Mouse (Mus musculus): ENCODE measurements at regions not wholly inside any gene's neighbourhood (a gene's known extent, or its start where the extent isn't known, plus 50 kb on each side); places are given as distances from the start of the nearest gene placed in this dataset.

DNA sequence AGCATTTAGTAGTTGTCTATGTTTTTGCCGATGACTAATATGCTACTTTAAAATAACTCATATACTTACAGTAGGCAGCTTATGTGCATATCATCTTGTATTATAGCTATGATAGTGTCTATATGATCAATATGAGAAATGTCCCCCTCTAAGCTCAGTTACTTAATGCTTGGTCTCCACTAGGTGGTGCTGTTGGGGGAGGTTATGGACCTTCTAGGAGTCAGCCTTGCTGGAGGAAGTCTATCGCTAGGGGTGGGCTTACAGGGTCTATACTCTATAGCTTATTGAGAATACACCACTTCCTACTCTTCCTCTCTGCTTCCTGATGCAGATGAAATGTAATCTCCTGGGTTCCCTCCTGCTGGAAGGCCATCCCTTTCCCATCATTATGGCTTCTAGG, 136.7 kb upstream of the Supt20 start:
- no peaks in the 10 kb centered on the region for H3K27me3 ChIP-seq (replicated peaks; ENCODE audit: control insufficient read depth, insufficient read depth, low read length)
- WGBS, result 91% methylated on average over 2 of the region's 2 CpGs
- DNase-seq (ENCODE audit: low spot score), result no peak
- H3K4me3 ChIP-seq (ENCODE audit: low read depth, low read length), result no peak overlapping the region
- no peak overlapping the region for H3K27ac ChIP-seq (ENCODE audit: low read depth)
- ATAC-seq (replicated peaks; ENCODE audit: low FRiP score, low TSS enrichment, low read depth), result no peak
- H3K4me2 ChIP-seq (ENCODE audit: low read length), result no peak overlapping the region
- H3K9me3 ChIP-seq (ENCODE audit: control insufficient read depth, low read length), result 0 out of 2 replicates have a peak, but pooled peaks cover 5% of the 10 kb centered on the region
- no peak overlapping the region for H3K9ac ChIP-seq (ENCODE audit: low read length)
- no peaks in the 10 kb centered on the region for H3K4me1 ChIP-seq (replicated peaks; ENCODE audit: control insufficient read depth, insufficient read depth, low read length)
- no peaks in the 10 kb centered on the region for H3K36me3 ChIP-seq (ENCODE audit: control insufficient read depth, insufficient read depth, low read length)

DNA sequence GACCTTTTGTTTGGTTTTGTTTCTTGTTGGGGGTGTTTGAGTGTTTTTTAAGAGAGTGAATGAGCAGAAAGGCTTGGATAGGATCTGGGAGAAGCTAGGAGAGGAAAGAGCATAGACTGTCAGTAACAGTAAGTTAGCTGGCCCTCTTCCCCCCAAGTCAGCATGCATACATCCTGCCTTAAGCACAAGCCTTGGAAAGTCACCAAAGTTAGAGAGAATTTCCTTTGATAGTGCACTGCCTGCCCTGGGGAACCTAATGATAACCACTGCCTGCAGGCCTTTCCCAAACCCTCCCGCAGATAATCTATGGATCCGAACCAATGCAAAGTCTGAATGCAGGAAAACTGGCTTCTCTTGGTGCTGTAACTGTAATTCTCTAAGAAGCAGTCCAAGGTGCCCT, 133.6 kb upstream of the Supt20 start:
- Histone ChIP-seq H3K9ac (ENCODE audit: low read length) (no peak overlapping the region), H3K27ac (ENCODE audit: low read depth) (no peak overlapping the region), H3K4me2 (ENCODE audit: low read length) (no peak overlapping the region), H3K27me3 (replicated peaks; ENCODE audit: control insufficient read depth, insufficient read depth, low read length) (no peaks in the 10 kb centered on the region), H3K9me3 (ENCODE audit: control insufficient read depth, low read length) (0 out of 2 replicates have a peak, but pooled peaks cover 2% of the 10 kb centered on the region), H3K36me3 (ENCODE audit: control insufficient read depth, insufficient read depth, low read length) (no peaks in the 10 kb centered on the region), H3K4me3 (ENCODE audit: low read depth, low read length) (no peak overlapping the region), H3K4me1 (replicated peaks; ENCODE audit: control insufficient read depth, insufficient read depth, low read length) (no peaks in the 10 kb centered on the region)
- DNase-seq (ENCODE audit: low spot score) (no peak), ATAC-seq (replicated peaks; ENCODE audit: low FRiP score, low TSS enrichment, low read depth) (no peak)
- 83% methylated on average over 2 of the region's 2 CpGs for WGBS

DNA sequence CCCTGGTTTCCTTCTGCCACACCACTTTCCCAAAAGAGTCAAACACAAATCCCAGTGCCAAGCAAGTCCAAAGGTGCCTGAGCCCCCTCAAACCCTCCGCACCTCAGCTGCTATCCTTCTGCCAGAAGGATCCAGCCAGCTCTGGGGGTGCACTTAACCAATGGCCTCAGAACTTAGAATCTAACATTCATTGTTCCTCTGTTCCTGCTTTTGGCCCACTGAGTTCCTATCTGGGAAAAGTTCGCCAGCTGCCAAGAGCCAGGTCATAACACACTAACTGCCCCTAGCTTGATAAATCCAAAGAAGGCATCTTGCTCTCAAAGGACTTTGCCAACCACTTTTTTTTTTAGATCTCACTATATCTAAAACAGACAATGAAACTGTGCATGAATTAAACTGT, 133.1 kb upstream of the Supt20 start:
- no peak for ATAC-seq (replicated peaks; ENCODE audit: low FRiP score, low TSS enrichment, low read depth)
- 92% methylated on average over 2 of the region's 2 CpGs for WGBS
- no peak overlapping the region for H3K9ac ChIP-seq (ENCODE audit: low read length)

GRCm38 (mm10) chr3:54560056-54560922, 132.3 kb upstream of the Supt20 start:
- 36% methylated on average over 5 of the region's 5 CpGs for WGBS
- H3K4me1 ChIP-seq (replicated peaks; ENCODE audit: control insufficient read depth, insufficient read depth, low read length), result no peaks in the 10 kb centered on the region
- no peaks in the 10 kb centered on the region for H3K9me3 ChIP-seq (ENCODE audit: control insufficient read depth, low read length)
- H3K27ac ChIP-seq (ENCODE audit: low read depth), result no peak overlapping the region
- H3K36me3 ChIP-seq (ENCODE audit: control insufficient read depth, insufficient read depth, low read length), result no peaks in the 10 kb centered on the region
- no peaks in the 10 kb centered on the region for H3K27me3 ChIP-seq (replicated peaks; ENCODE audit: control insufficient read depth, insufficient read depth, low read length)
- no peak overlapping the region for H3K4me2 ChIP-seq (ENCODE audit: low read length)
- no peak overlapping the region for H3K4me3 ChIP-seq (ENCODE audit: low read depth, low read length)
- ATAC-seq (replicated peaks; ENCODE audit: low FRiP score, low TSS enrichment, low read depth) (no peak), DNase-seq (ENCODE audit: low spot score) (no peak)
- H3K9ac ChIP-seq (ENCODE audit: low read length), result no peak overlapping the region

More for the DNA sequence above, 133.1 kb upstream of the Supt20 start:
- H3K27ac ChIP-seq (ENCODE audit: low read depth), result no peak overlapping the region
- DNase-seq (ENCODE audit: low spot score), result no peak
- H3K4me1 ChIP-seq (replicated peaks; ENCODE audit: control insufficient read depth, insufficient read depth, low read length), result no peaks in the 10 kb centered on the region
- no peaks in the 10 kb centered on the region for H3K27me3 ChIP-seq (replicated peaks; ENCODE audit: control insufficient read depth, insufficient read depth, low read length)
- H3K9me3 ChIP-seq (ENCODE audit: control insufficient read depth, low read length), result no peaks in the 10 kb centered on the region
- no peaks in the 10 kb centered on the region for H3K36me3 ChIP-seq (ENCODE audit: control insufficient read depth, insufficient read depth, low read length)
- no peak overlapping the region for H3K4me3 ChIP-seq (ENCODE audit: low read depth, low read length)
- no peak overlapping the region for H3K4me2 ChIP-seq (ENCODE audit: low read length)

DNA sequence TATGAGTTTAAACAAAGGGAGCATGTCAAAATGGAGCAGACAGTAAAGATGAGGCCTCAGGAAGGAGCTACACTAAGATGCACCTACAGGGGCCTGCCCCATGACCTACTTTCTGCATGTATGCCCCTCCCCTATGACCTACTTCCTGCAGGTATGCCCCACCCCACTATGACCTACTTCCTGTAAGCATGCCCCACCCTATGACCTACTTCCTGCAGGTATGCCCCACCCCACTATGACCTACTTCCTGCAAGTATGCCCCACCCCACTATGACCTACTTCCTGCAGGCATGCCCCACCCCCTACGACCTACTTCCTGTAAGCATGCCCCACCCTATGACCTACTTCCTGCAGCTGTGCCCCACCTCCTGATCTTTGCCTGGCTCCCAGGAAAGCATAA, 125.3 kb upstream of the Supt20 start:
- Histone ChIP-seq H3K4me2 (ENCODE audit: low read length) (no peak overlapping the region), H3K27me3 (replicated peaks; ENCODE audit: control insufficient read depth, insufficient read depth, low read length) (no peaks in the 10 kb centered on the region), H3K36me3 (ENCODE audit: control insufficient read depth, insufficient read depth, low read length) (no peaks in the 10 kb centered on the region), H3K27ac (ENCODE audit: low read depth) (no peak overlapping the region), H3K4me3 (ENCODE audit: low read depth, low read length) (no peak overlapping the region), H3K4me1 (replicated peaks; ENCODE audit: control insufficient read depth, insufficient read depth, low read length) (no peaks in the 10 kb centered on the region), H3K9me3 (ENCODE audit: control insufficient read depth, low read length) (peaks cover 3% of the 10 kb centered on the region; the same call in 1 of the 2 replicates), H3K9ac (ENCODE audit: low read length) (no peak overlapping the region)
- DNase-seq (ENCODE audit: low spot score), result no peak
- 100% methylated on average over 1 of the region's 1 CpGs for WGBS
- ATAC-seq (replicated peaks; ENCODE audit: low FRiP score, low TSS enrichment, low read depth), result no peak

- ATAC-seq (replicated peaks; ENCODE audit: low FRiP score, low TSS enrichment, low read depth) (no peak), DNase-seq (ENCODE audit: low spot score) (no peak)
These were observed 124.5 kb upstream of the Supt20 start for GRCm38 (mm10) chr3:54568096-54568495.

GRCm38 (mm10) chr3:54570501-54570900, 122.1 kb upstream of the Supt20 start:
- Histone ChIP-seq H3K9ac (ENCODE audit: low read length) (no peak overlapping the region), H3K4me2 (ENCODE audit: low read length) (no peak overlapping the region), H3K9me3 (ENCODE audit: control insufficient read depth, low read length) (peaks cover 3% of the 10 kb centered on the region; the same call in 1 of the 2 replicates), H3K27me3 (replicated peaks; ENCODE audit: control insufficient read depth, insufficient read depth, low read length) (no peaks in the 10 kb centered on the region), H3K4me1 (replicated peaks; ENCODE audit: control insufficient read depth, insufficient read depth, low read length) (no peaks in the 10 kb centered on the region), H3K27ac (ENCODE audit: low read depth) (no peak overlapping the region), H3K4me3 (ENCODE audit: low read depth, low read length) (no peak overlapping the region), H3K36me3 (ENCODE audit: control insufficient read depth, insufficient read depth, low read length) (no peaks in the 10 kb centered on the region)
- no peak for DNase-seq (ENCODE audit: low spot score)
- ATAC-seq (replicated peaks; ENCODE audit: low FRiP score, low TSS enrichment, low read depth), result no peak
- WGBS, result 77% methylated on average over 8 of the region's 8 CpGs

More at GRCm38 (mm10) chr3:54568096-54568495, 124.5 kb upstream of the Supt20 start:
- no peak overlapping the region for H3K9ac ChIP-seq (ENCODE audit: low read length)
- no peaks in the 10 kb centered on the region for H3K4me1 ChIP-seq (replicated peaks; ENCODE audit: control insufficient read depth, insufficient read depth, low read length)
- no peak overlapping the region for H3K4me3 ChIP-seq (ENCODE audit: low read depth, low read length)
- 83% methylated on average over 5 of the region's 5 CpGs for WGBS
- no peaks in the 10 kb centered on the region for H3K36me3 ChIP-seq (ENCODE audit: control insufficient read depth, insufficient read depth, low read length)
- H3K27ac ChIP-seq (ENCODE audit: low read depth), result no peak overlapping the region
- peaks cover 3% of the 10 kb centered on the region; the same call in 1 of the 2 replicates for H3K9me3 ChIP-seq (ENCODE audit: control insufficient read depth, low read length)
- H3K4me2 ChIP-seq (ENCODE audit: low read length), result no peak overlapping the region
- H3K27me3 ChIP-seq (replicated peaks; ENCODE audit: control insufficient read depth, insufficient read depth, low read length), result no peaks in the 10 kb centered on the region

DNA sequence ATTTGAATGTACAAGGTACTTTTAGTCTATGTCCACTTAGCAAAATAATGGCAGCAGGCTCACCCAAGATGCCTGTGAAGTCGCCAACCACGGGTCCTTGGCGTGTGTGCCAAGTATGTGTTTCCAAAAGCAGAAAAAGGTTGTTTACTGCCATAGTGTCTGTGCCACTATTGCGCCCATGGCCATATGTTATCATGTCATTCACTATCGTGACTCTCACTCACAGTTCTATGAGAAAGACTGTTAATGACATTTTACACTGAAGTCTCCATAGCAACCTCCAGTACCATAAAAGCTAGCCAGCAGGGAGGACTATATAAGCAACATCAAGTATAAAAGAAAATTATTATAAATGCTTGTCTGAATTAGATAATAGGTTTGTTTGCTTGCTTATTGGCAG, 114.8 kb upstream of the Supt20 start:
- Histone ChIP-seq H3K9ac (ENCODE audit: low read length) (no peak overlapping the region), H3K27me3 (replicated peaks; ENCODE audit: control insufficient read depth, insufficient read depth, low read length) (no peaks in the 10 kb centered on the region), H3K9me3 (ENCODE audit: control insufficient read depth, low read length) (no peaks in the 10 kb centered on the region), H3K36me3 (ENCODE audit: control insufficient read depth, insufficient read depth, low read length) (no peaks in the 10 kb centered on the region), H3K4me2 (ENCODE audit: low read length) (no peak overlapping the region), H3K4me1 (replicated peaks; ENCODE audit: control insufficient read depth, insufficient read depth, low read length) (no peaks in the 10 kb centered on the region), H3K27ac (ENCODE audit: low read depth) (no peak overlapping the region), H3K4me3 (ENCODE audit: low read depth, low read length) (no peak overlapping the region)
- ATAC-seq (replicated peaks; ENCODE audit: low FRiP score, low TSS enrichment, low read depth), result no peak
- 88% methylated on average over 5 of the region's 5 CpGs for WGBS
- DNase-seq (ENCODE audit: low spot score), result no peak

DNA sequence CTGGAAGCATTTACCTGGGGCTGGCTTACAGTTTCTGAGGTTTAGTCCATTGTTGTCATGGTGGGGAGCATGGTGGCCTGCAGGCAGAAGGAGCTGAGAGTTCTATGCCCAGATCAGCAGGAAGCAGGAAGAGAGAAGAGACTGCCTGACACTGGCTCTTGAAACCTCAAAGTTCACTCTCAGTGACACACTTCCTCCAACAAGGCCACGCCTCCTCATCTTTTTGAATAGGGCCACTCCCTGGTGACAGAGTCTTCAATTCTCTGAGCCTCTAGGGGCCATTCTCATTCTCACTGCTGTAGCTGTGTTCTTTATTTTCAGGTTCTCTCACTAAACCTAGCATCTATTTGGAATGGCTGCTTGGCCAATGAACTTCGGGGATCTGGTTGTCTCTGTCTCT, 113.2 kb upstream of the Supt20 start:
- DNase-seq (ENCODE audit: low spot score), result no peak
- Histone ChIP-seq H3K9ac (ENCODE audit: low read length) (no peak overlapping the region), H3K9me3 (ENCODE audit: control insufficient read depth, low read length) (no peaks in the 10 kb centered on the region), H3K27me3 (replicated peaks; ENCODE audit: control insufficient read depth, insufficient read depth, low read length) (no peaks in the 10 kb centered on the region), H3K4me2 (ENCODE audit: low read length) (no peak overlapping the region), H3K4me3 (ENCODE audit: low read depth, low read length) (no peak overlapping the region), H3K36me3 (ENCODE audit: control insufficient read depth, insufficient read depth, low read length) (no peaks in the 10 kb centered on the region), H3K4me1 (replicated peaks; ENCODE audit: control insufficient read depth, insufficient read depth, low read length) (no peaks in the 10 kb centered on the region), H3K27ac (ENCODE audit: low read depth) (no peak overlapping the region)
- no peak for ATAC-seq (replicated peaks; ENCODE audit: low FRiP score, low TSS enrichment, low read depth)
- WGBS, result 95% methylated on average over 2 of the region's 2 CpGs
